Mouse (Mus musculus) midbrain, embryonic 16.5 days (tissue): ENCODE data around the gene Dnajb1. TPM values are rescaled to one million over a fixed set of nuclear protein-coding genes. Genes with fewer than 3 reads are reported as not detected.
A peak's percentile ranks its signal among the peaks of the same experiment; 100 is the strongest.

ENCODE experiments used
- ATAC-seq: fragments of 200-750 bp; cut with Nextera tagmentation; 2 replicates; pipeline ENCODE4 v1.8.0; 2017; ENCODE audit warnings: moderate TSS enrichment
- H3K27ac ChIP-seq: fragments of 300-500 bp; sonication (generic); 2 replicates; pipeline ENCODE4 v1.5.1; 2014; ENCODE audit warnings: mild to moderate bottlenecking, low read length, mixed read lengths
- H3K27me3 ChIP-seq: fragments of 300-500 bp; sonication (generic); 2 replicates; pipeline ENCODE4 v1.6.1; 2014; ENCODE audit warnings: low read depth, low read length, mixed read lengths; ENCODE audit not compliant: control insufficient read depth, insufficient read depth
- H3K36me3 ChIP-seq: fragments of 300-500 bp; sonication (generic); 2 replicates; pipeline ENCODE4 v1.6.1; 2014; ENCODE audit warnings: mild to moderate bottlenecking, low read length, moderate library complexity, mixed read lengths; ENCODE audit not compliant: control insufficient read depth, insufficient read depth
- H3K4me1 ChIP-seq: fragments of 300-500 bp; sonication (generic); 2 replicates; pipeline ENCODE4 v1.6.1; 2014; ENCODE audit warnings: mild to moderate bottlenecking, low read length, mixed read lengths; ENCODE audit not compliant: control insufficient read depth, insufficient read depth
- H3K4me2 ChIP-seq: fragments of 300-500 bp; sonication (generic); 2 replicates; pipeline ENCODE4 v1.6.1; 2014; ENCODE audit warnings: mild to moderate bottlenecking, low read length, mixed read lengths
- H3K4me3 ChIP-seq: fragments of 300-500 bp; sonication (generic); 2 replicates; pipeline ENCODE4 v1.5.1; 2014; ENCODE audit warnings: low read depth, mild to moderate bottlenecking, low read length, moderate library complexity, mixed read lengths
- H3K9ac ChIP-seq: fragments of 300-500 bp; sonication (generic); 2 replicates; pipeline ENCODE4 v1.6.1; 2014; ENCODE audit warnings: low read depth, low read length, mixed read lengths
- H3K9me3 ChIP-seq: fragments of 300-500 bp; sonication (generic); replicated peaks from 2 replicates; pipeline ENCODE4 v1.6.1; 2014; ENCODE audit warnings: mild to moderate bottlenecking, low read length, mixed read lengths; ENCODE audit not compliant: control insufficient read depth, poor library complexity, severe bottlenecking
- WGBS: fragments of 180-500 bp; shearing (Covaris S2); extraction: QIAGEN DNeasy Blood & Tissue Kit; methylation state at CpG from one replicate; pipeline ENCODE4 v1.1.7; 2014; 5-methylcytosine and 5-hydroxymethylcytosine counted together
- polyA plus RNA-seq: library from polyadenylated mRNA; unstranded; fragments of >200 nt; fragmentation: Nextera tagmentation; extraction: Ambion mirVana; gene quantifications from 2 replicates; pipeline ENCODE4 v1.2.1, GENCODE M21; 2015

Dnajb1 gene
- polyA plus RNA-seq, 1 experiment from 2014 or later = 60.2 TPM

- WGBS = 2% methylated on average over 44 of the region's 46 CpGs
- H3K4me3 ChIP-seq = peak overlapping the region; percentile 64
- peaks cover 12% of the 10 kb centered on the region for H3K4me1 ChIP-seq
- peak overlapping the region; percentile 83 for H3K9ac ChIP-seq
- peak overlapping the region; percentile 72 for H3K27ac ChIP-seq
- H3K27me3 ChIP-seq = no peaks in the 10 kb centered on the region
- peak overlapping the region; percentile 74 for H3K4me2 ChIP-seq
- no peaks in the 10 kb centered on the region; the same call in 1 of the 2 replicates for H3K36me3 ChIP-seq
- H3K9me3 ChIP-seq = no peaks in the 10 kb centered on the region
- peak; percentile 57 for ATAC-seq
Measured at GRCm38 (mm10) chr8:83652744-83653661, 45.0 kb downstream of the Dnajb1 start.

GRCm38 (mm10) chr8:83653662-83654017 lies 45.6 kb downstream of the Dnajb1 start:
- ATAC-seq = no peak
- H3K36me3 ChIP-seq = no peaks in the 10 kb centered on the region; the same call in 1 of the 2 replicates
- WGBS = 43% methylated on average over 10 of the region's 10 CpGs
- no peak overlapping the region; the same call in 1 of the 2 replicates for H3K27ac ChIP-seq
- no peaks in the 10 kb centered on the region for H3K9me3 ChIP-seq
- peak overlapping the region; percentile 74 for H3K4me2 ChIP-seq
- H3K4me3 ChIP-seq = peak overlapping the region; percentile 64
- H3K9ac ChIP-seq = peak overlapping the region; percentile 83
- no peaks in the 10 kb centered on the region for H3K27me3 ChIP-seq
- peaks cover 12% of the 10 kb centered on the region for H3K4me1 ChIP-seq

GRCm38 (mm10) chr8:83654725-83655124 lies 46.7 kb downstream of the Dnajb1 start:
- peaks cover 12% of the 10 kb centered on the region for H3K4me1 ChIP-seq
- 97% methylated on average over 6 of the region's 6 CpGs for WGBS
- no peaks in the 10 kb centered on the region for H3K9me3 ChIP-seq
- no peaks in the 10 kb centered on the region for H3K27me3 ChIP-seq
- no peak overlapping the region for H3K27ac ChIP-seq
- H3K36me3 ChIP-seq = no peaks in the 10 kb centered on the region; the same call in 1 of the 2 replicates
- no peak overlapping the region for H3K9ac ChIP-seq
- no peak overlapping the region for H3K4me2 ChIP-seq
- H3K4me3 ChIP-seq = no peak overlapping the region
- no peak for ATAC-seq

GRCm38 (mm10) chr8:83656043-83656442 lies 48.0 kb downstream of the Dnajb1 start:
- peaks cover 14% of the 10 kb centered on the region for H3K4me1 ChIP-seq
- H3K36me3 ChIP-seq = no peaks in the 10 kb centered on the region; the same call in 1 of the 2 replicates
- ATAC-seq = no peak
- H3K9me3 ChIP-seq = no peaks in the 10 kb centered on the region
- no peak overlapping the region for H3K4me3 ChIP-seq
- H3K4me2 ChIP-seq = no peak overlapping the region
- no peak overlapping the region for H3K9ac ChIP-seq
- H3K27me3 ChIP-seq = no peaks in the 10 kb centered on the region
- H3K27ac ChIP-seq = no peak overlapping the region
- 95% methylated on average over 9 of the region's 9 CpGs for WGBS

GRCm38 (mm10) chr8:83656484-83657246 lies 48.7 kb downstream of the Dnajb1 start:
- no peak overlapping the region for H3K4me3 ChIP-seq
- WGBS = 86% methylated on average over 13 of the region's 13 CpGs
- no peaks in the 10 kb centered on the region for H3K27me3 ChIP-seq
- no peak overlapping the region for H3K9ac ChIP-seq
- no peaks in the 10 kb centered on the region; the same call in 1 of the 2 replicates for H3K36me3 ChIP-seq
- H3K27ac ChIP-seq = no peak overlapping the region
- H3K4me2 ChIP-seq = no peak overlapping the region
- no peak for ATAC-seq
- H3K4me1 ChIP-seq = peaks cover 15% of the 10 kb centered on the region
- H3K9me3 ChIP-seq = no peaks in the 10 kb centered on the region

- Histone ChIP-seq H3K4me3 (no peak overlapping the region), H3K4me1 (peaks cover 4% of the 10 kb centered on the region; the same call in 1 of the 2 replicates), H3K27ac (no peak overlapping the region), H3K9me3 (no peaks in the 10 kb centered on the region), H3K36me3 (no peaks in the 10 kb centered on the region; the same call in 1 of the 2 replicates), H3K9ac (no peak overlapping the region; the same call in 1 of the 2 replicates), H3K4me2 (no peak overlapping the region), H3K27me3 (no peaks in the 10 kb centered on the region)
- ATAC-seq = peak; percentile 13; the same call in 1 of the 2 replicates
- 8% methylated on average over 8 of the region's 8 CpGs for WGBS
Measured at GRCm38 (mm10) chr8:83660545-83660944, 52.6 kb downstream of the Dnajb1 start.

- Histone ChIP-seq H3K9ac (no peak overlapping the region; the same call in 1 of the 2 replicates), H3K4me3 (no peak overlapping the region), H3K4me1 (peaks cover 4% of the 10 kb centered on the region; the same call in 1 of the 2 replicates), H3K27me3 (no peaks in the 10 kb centered on the region), H3K27ac (no peak overlapping the region), H3K9me3 (no peaks in the 10 kb centered on the region), H3K4me2 (0 out of 2 replicates have a peak overlapping the region, but pooled peaks have one; percentile 11), H3K36me3 (no peaks in the 10 kb centered on the region; the same call in 1 of the 2 replicates)
- ATAC-seq = 0 out of 2 replicates have a peak, but pooled peaks have one; percentile 2
- WGBS = 26% methylated on average over 22 of the region's 22 CpGs
Measured at GRCm38 (mm10) chr8:83660995-83661680, 53.1 kb downstream of the Dnajb1 start.
